Mouse (Mus musculus) E14TG2a.4 (cell line): Measurements from ENCODE around the gene Ccsap.

Source experiments
- CTCF ChIP-seq: conservative IDR thresholded peaks from 2 replicates; pipeline ENCODE4 v1.5.1; 2014; ENCODE audit warnings: low read length
- POU5F1 ChIP-seq: IDR thresholded peaks from 2 replicates; pipeline ENCODE4 v1.6.1; 2014; ENCODE audit warnings: low read length, borderline replicate concordance

- TF ChIP-seq CTCF (no peak), POU5F1 (no peak)
Observed at GRCm38 (mm10) chr8:123794766-123795165, 65.2 kb downstream of the Ccsap start.
